Mouse (Mus musculus) myocyte (in vitro differentiated cells): ENCODE results near the gene 4921536K21Rik. TPM values are rescaled to one million over a fixed set of nuclear protein-coding genes. Genes with fewer than 3 reads are reported as not detected.
"Not testable (repeated sequence)": the region's sequence is repeated elsewhere in the genome, so short reads cannot be mapped to it uniquely, and the experiment has no call there.

Source experiments
- H3K27me3 ChIP-seq: one replicate; pipeline ENCODE4 v1.6.1; 2011; ENCODE audit not compliant: control insufficient read depth, insufficient read depth, insufficient read length
- H3K36me3 ChIP-seq: one replicate; pipeline ENCODE4 v1.6.1; 2011; ENCODE audit not compliant: control insufficient read depth, insufficient read depth
- H3K4me2 ChIP-seq: one replicate; pipeline ENCODE4 v1.6.1; 2011; ENCODE audit warnings: low read depth, control low read depth
- H3K4me3 ChIP-seq: one replicate; pipeline ENCODE4 v1.5.1; 2011; ENCODE audit warnings: mild to moderate bottlenecking, control low read depth, moderate library complexity
- H3K79me2 ChIP-seq: one replicate; pipeline ENCODE4 v1.6.1; 2011; ENCODE audit not compliant: control insufficient read depth, insufficient read depth
- H3ac ChIP-seq: one replicate; pipeline ENCODE4 v1.6.1; 2011; ENCODE audit not compliant: control insufficient read depth, insufficient read length
- CEBPB ChIP-seq: IDR thresholded peaks from 2 replicates; pipeline ENCODE4 v1.6.1; 2011; ENCODE audit warnings: mild to moderate bottlenecking, moderate library complexity; ENCODE audit not compliant: poor library complexity, insufficient read depth, severe bottlenecking
- E2F4 ChIP-seq: IDR thresholded peaks from one replicate; pipeline ENCODE4 v1.6.1; 2011; ENCODE audit warnings: mild to moderate bottlenecking, control low read depth, moderate library complexity; ENCODE audit not compliant: insufficient read depth
- MAX ChIP-seq: IDR thresholded peaks from one replicate; pipeline ENCODE4 v1.6.1; 2011; ENCODE audit warnings: low read depth, mild to moderate bottlenecking, control low read depth
- MYOD1 ChIP-seq, 3 experiments: IDR thresholded peaks; one replicate each; pipeline ENCODE4 v1.6.1; 2011; ENCODE audit warnings: control low read depth in 2 of 3, low read depth in 2 of 3, mild to moderate bottlenecking in 2 of 3, moderate library complexity in 1 of 3; ENCODE audit not compliant: insufficient read length in 2 of 3, control insufficient read depth in 1 of 3
- MYOG ChIP-seq, 3 experiments: IDR thresholded peaks; one replicate each; pipeline ENCODE4 v1.6.1; 2011; ENCODE audit warnings: control low read depth in 2 of 3, low read depth in 2 of 3, mild to moderate bottlenecking in 2 of 3; ENCODE audit not compliant: insufficient read length in 2 of 3, control insufficient read depth in 1 of 3, insufficient read depth in 1 of 3
- POLR2A ChIP-seq: IDR thresholded peaks from one replicate; pipeline ENCODE4 v1.6.1; 2011; ENCODE audit warnings: low read depth, mild to moderate bottlenecking, control low read depth, moderate library complexity; ENCODE audit not compliant: insufficient read length
- POLR2AphosphoS2 ChIP-seq: IDR thresholded peaks from one replicate; pipeline ENCODE4 v1.6.1; 2011; ENCODE audit warnings: low read depth, control low read depth; ENCODE audit not compliant: insufficient read length
- REST ChIP-seq: IDR thresholded peaks from one replicate; pipeline ENCODE4 v1.6.1; 2011; ENCODE audit warnings: mild to moderate bottlenecking, control low read depth, moderate library complexity; ENCODE audit not compliant: insufficient read depth, insufficient read length
- SRF ChIP-seq: IDR thresholded peaks from one replicate; pipeline ENCODE4 v1.6.1; 2011; ENCODE audit warnings: low read depth; ENCODE audit not compliant: control insufficient read depth, insufficient read length
- TCF12 ChIP-seq: IDR thresholded peaks from one replicate; pipeline ENCODE4 v1.6.1; 2011; ENCODE audit warnings: mild to moderate bottlenecking, control low read depth; ENCODE audit not compliant: poor library complexity, insufficient read depth, severe bottlenecking
- TCF3 ChIP-seq: IDR thresholded peaks from one replicate; pipeline ENCODE4 v1.6.1; 2011; ENCODE audit warnings: low read depth, control low read depth; ENCODE audit not compliant: insufficient read length
- USF1 ChIP-seq: IDR thresholded peaks from one replicate; pipeline ENCODE4 v1.6.1; 2011; ENCODE audit warnings: low read depth, mild to moderate bottlenecking, control low read depth, moderate library complexity
- polyA plus RNA-seq: library from polyadenylated mRNA; unstranded; fragments of >200 nt; fragmentation: generic; extraction: Trizol; gene quantifications from one replicate; pipeline ENCODE4 v1.2.1, GENCODE M21; 2012; ENCODE audit warnings: missing spikeins

The 4921536K21Rik gene
- polyA plus RNA-seq, 1 experiment: 1.3 TPM

DNA sequence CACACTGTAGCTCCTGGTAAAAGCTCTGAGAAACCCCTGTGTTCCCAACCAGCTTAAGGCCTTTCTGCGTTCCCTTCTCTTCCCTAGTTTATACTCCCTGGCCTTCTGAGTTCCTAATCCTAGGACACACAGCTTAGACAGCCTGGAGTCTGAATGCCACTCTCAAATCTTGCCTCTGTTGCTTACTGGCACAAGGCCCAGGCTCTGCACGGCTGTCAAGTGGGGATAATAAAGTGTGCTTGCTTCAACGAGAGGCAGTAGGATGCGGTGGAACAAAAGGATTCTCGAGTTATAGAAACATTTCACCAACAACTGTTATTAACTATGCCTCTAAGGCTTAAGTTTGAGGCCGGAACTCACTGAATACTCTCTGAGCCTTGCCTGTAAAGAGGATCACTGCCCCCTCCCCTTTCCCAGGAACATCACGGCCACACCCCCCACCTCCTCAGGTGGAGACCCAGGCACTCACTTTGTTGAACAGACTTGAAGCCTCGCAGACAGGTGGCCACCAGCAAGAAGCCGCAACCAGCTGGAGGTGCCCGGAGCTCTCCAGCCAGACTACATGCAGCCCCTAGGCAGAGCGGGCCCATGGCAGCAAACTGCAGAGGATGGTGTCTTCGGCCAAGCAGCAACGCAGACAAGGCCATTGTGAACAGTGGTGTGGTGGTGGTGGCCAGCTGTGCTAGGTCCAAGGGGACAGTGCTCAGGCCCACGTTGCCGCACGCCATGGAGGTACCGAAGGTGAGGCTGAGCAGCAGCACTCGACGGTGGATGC lies 17.4 kb upstream of the 4921536K21Rik start:
- Histone ChIP-seq H3K4me3 (peak overlapping the region; percentile 99), H3K4me2 (peak overlapping the region; percentile 93), H3K79me2 (peaks cover 61% of the 10 kb centered on the region), H3ac (peak overlapping the region; percentile 31), H3K27me3 (no peaks in the 10 kb centered on the region), H3K36me3 (peaks cover 5% of the 10 kb centered on the region)
- TF ChIP-seq MYOG (IDR thresholded peaks at IDR 0.05; ENCODE audit: control insufficient read depth in 1 of 3, insufficient read depth in 1 of 3, insufficient read length in 2 of 3, low read depth in 2 of 3) (peak in 2 of 3 experiments; percentile 0 to 3), TCF12 (no peak), MYOD1 (IDR thresholded peaks at IDR 0.05; ENCODE audit: control insufficient read depth in 1 of 3, insufficient read length in 2 of 3, low read depth in 2 of 3) (peak in 1 of 3 experiments; percentile 33), TCF3 (no peak), POLR2AphosphoS2 (peak; percentile 75)

DNA sequence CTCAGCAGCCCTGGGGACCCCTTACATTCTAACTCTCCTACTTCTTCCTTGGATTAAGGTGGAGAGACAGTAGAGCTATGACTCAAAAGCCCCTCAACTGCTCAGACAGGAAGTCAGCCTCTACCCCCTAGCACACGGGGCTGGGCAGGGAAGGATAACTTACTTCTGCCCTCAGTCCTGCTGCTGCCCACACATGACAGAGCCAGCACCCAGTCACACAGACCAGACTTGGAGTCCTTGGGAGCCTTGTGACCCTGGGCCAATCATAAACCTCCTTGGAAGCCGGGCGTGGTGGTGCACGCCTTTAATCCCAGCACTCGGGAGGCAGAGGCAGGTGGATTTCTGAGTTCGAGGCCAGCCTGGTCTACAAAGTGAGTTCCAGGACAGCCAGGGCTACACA lies 16.5 kb upstream of the 4921536K21Rik start:
- Histone ChIP-seq H3K79me2 (peaks cover 69% of the 10 kb centered on the region), H3K4me3 (peak overlapping the region; percentile 99), H3K4me2 (peak overlapping the region; percentile 93), H3ac (peak overlapping the region; percentile 31)
- not testable (repeated sequence) for H3K27me3 ChIP-seq, H3K36me3 ChIP-seq
- peak; percentile 65 for TF ChIP-seq POLR2A
- TF ChIP-seq POLR2AphosphoS2: peak; percentile 75

DNA sequence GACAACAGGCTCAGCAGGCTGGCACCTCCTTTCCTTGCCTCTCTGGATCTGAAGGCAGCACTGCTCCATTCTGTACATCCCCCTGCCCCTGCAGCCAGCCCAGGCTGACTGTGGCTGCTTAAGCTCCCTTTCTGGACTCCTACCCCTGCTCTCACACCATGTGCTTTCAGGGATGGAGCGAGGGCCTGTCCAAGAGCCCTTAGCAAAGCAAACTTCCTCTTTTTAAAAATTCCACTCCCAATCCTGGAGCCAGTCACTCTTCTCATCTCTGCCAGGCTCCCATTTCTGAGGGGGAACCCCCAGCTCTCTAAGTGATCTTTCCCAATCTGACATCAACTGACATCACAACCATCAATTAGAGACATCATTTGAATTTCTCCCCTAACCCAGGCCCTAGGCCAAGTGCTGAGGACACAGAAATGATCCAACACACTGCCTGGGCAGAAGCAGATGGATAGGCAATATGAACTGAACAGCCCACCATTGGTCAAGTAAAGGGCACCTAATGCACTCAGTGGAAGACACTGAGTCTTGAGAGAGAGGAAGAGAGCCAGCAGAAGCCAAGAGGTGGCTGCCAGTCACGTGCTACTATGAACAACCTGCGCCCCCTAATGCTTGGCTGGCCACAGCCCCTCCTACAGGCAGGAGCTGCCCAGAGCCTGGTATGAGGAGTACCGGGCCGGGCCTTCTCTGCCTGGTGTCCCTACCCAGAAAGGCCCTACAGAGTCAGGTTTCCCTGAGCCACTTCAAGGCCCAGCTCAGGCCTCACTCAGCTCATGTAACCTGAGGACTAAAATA lies 15.8 kb upstream of the 4921536K21Rik start:
- Histone ChIP-seq H3ac (no peak overlapping the region), H3K36me3 (peaks cover 15% of the 10 kb centered on the region), H3K4me2 (peak overlapping the region; percentile 93), H3K27me3 (no peaks in the 10 kb centered on the region), H3K4me3 (peak overlapping the region; percentile 99), H3K79me2 (peaks cover 75% of the 10 kb centered on the region)
- TF ChIP-seq POLR2A: peak; percentile 45
- no peak for TF ChIP-seq CEBPB
- TF ChIP-seq MYOG (IDR thresholded peaks at IDR 0.05; ENCODE audit: control insufficient read depth in 1 of 3, insufficient read depth in 1 of 3, insufficient read length in 2 of 3, low read depth in 2 of 3): peak in 1 of 3 experiments; percentile 44
- peak; percentile 30 for TF ChIP-seq POLR2AphosphoS2
- peak; percentile 77 for TF ChIP-seq USF1
- no peak for TF ChIP-seq TCF12

GRCm38 (mm10) chr11:3909236-3909635 lies 14.3 kb upstream of the 4921536K21Rik start:
- no peaks in the 10 kb centered on the region for H3K27me3 ChIP-seq

DNA sequence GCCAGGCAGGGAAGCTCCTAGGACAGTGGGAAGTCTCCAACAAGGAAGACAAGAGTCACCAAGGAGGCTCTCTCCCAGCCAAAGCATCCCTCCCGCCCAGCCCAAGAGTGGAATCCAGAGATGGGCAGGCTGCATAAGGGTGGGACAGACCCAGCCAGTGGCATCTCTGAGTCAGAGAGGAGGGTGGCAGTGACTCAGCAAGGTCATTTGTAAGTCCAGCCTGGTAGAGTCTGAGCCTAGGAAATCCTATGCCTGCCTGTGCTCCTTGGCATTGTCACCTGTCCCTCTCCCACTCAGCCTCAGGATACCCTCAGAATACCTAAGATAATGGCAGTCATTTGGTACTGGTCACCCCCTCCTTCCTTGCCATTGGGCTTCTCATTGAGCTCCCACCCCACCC lies 10.5 kb upstream of the 4921536K21Rik start:
- H3K36me3 ChIP-seq: peaks cover 32% of the 10 kb centered on the region

More at GRCm38 (mm10) chr11:3909236-3909635, 14.3 kb upstream of the 4921536K21Rik start:
- Histone ChIP-seq H3K36me3 (peaks cover 19% of the 10 kb centered on the region), H3ac (no peak overlapping the region), H3K4me2 (peak overlapping the region; percentile 93), H3K79me2 (peaks cover 75% of the 10 kb centered on the region), H3K4me3 (peak overlapping the region; percentile 99)
- peak in 1 of 3 experiments; percentile 14 for TF ChIP-seq MYOD1 (IDR thresholded peaks at IDR 0.05; ENCODE audit: control insufficient read depth in 1 of 3, insufficient read length in 2 of 3, low read depth in 2 of 3)
- TF ChIP-seq POLR2AphosphoS2: no peak
- peak in 1 of 3 experiments; percentile 17 for TF ChIP-seq MYOG (IDR thresholded peaks at IDR 0.05; ENCODE audit: control insufficient read depth in 1 of 3, insufficient read depth in 1 of 3, insufficient read length in 2 of 3, low read depth in 2 of 3)

More for the DNA sequence above, 10.5 kb upstream of the 4921536K21Rik start:
- Histone ChIP-seq H3K4me3 (no peak overlapping the region), H3K27me3 (no peaks in the 10 kb centered on the region), H3K79me2 (peaks cover 45% of the 10 kb centered on the region), H3ac (no peak overlapping the region), H3K4me2 (peak overlapping the region; percentile 33)
- no peak for TF ChIP-seq USF1
- no peak for TF ChIP-seq MAX
- TF ChIP-seq CEBPB: no peak
- TF ChIP-seq MYOD1 (IDR thresholded peaks at IDR 0.05; ENCODE audit: control insufficient read depth in 1 of 3, insufficient read length in 2 of 3, low read depth in 2 of 3): peak in 2 of 3 experiments; percentile 14 to 87
- no peak for TF ChIP-seq POLR2AphosphoS2
- no peak for TF ChIP-seq TCF12
- TF ChIP-seq E2F4: no peak
- TF ChIP-seq MYOG (IDR thresholded peaks at IDR 0.05; ENCODE audit: control insufficient read depth in 1 of 3, insufficient read depth in 1 of 3, insufficient read length in 2 of 3, low read depth in 2 of 3): peak in 1 of 3 experiments; percentile 81
- TF ChIP-seq POLR2A: no peak
- TF ChIP-seq REST: no peak
- TF ChIP-seq SRF: no peak
- TF ChIP-seq TCF3: peak; percentile 12
